Comparison of ENCODE assay signal across 22 mouse cellular contexts in the genomic region with DNA sequence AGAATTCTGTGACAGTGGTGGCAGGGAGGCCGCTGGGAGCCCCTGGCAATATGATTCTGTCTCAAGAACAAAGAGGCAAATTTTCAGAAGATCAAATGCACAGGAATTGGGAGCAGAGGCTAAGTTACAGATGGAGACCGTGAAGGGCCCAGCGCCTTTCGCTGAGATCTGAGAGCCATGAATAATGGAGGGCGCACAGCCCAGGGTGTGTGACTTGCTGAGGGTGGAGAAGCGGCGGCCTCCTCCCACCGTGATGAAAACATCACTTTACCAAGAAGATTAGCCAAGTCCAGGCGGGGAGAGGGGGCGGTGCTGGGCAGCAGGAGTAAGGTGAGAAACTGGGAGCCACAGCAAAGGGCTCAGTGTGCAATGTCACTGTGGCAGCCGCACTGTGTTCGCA.
A peak's percentile ranks its signal among the peaks of the same experiment; 100 is the strongest.
DNase-seq lines count a peak whose midpoint lies in the region; ATAC-seq and TF ChIP-seq lines count a peak whose summit lies in the region.
"Had no signal": no experiment of that assay in that cellular context is flagged by ENCODE, and none has a peak within 500 bp of the region (broad histone marks: within the 10 kb centered on the region; RNA-seq: fewer than 3 reads in every experiment).

No protein-coding gene starts in this region.

- no peaks in the 10 kb centered on the region for H3K36me3 ChIP-seq in midbrain, embryonic 10.5 days
- no peaks in the 10 kb centered on the region for H3K36me3 ChIP-seq in midbrain, embryonic 15.5 days (replicated peaks)
- no peaks in the 10 kb centered on the region for H3K36me3 ChIP-seq in ES-Bruce4 (ENCODE audit: control insufficient read depth, insufficient read depth, low read length, poor library complexity, severe bottlenecking)
- H3K36me3 ChIP-seq in midbrain, embryonic 16.5 days (ENCODE audit: control insufficient read depth, insufficient read depth, low read length): no peaks in the 10 kb centered on the region
- H3K36me3 ChIP-seq: embryonic facial prominence, embryonic 15.5 days; forebrain, embryonic 10.5 days; heart, embryonic 10.5 days; hindbrain, embryonic 12.5 days had no signal

- peaks cover 73% of the 10 kb centered on the region for H3K27me3 ChIP-seq in midbrain, embryonic 10.5 days (ENCODE audit: low read depth, poor library complexity, severe bottlenecking)
- no peaks in the 10 kb centered on the region for H3K27me3 ChIP-seq in midbrain, embryonic 15.5 days (replicated peaks)
- no peaks in the 10 kb centered on the region for H3K27me3 ChIP-seq in ES-Bruce4 (ENCODE audit: control insufficient read depth, insufficient read depth, low read length, poor library complexity, severe bottlenecking)
- no peaks in the 10 kb centered on the region for H3K27me3 ChIP-seq in midbrain, embryonic 16.5 days (ENCODE audit: control insufficient read depth, insufficient read depth, low read depth, low read length)

- H3K9me3 ChIP-seq in midbrain, embryonic 10.5 days (replicated peaks): no peaks in the 10 kb centered on the region
- H3K9me3 ChIP-seq in midbrain, embryonic 15.5 days: no peaks in the 10 kb centered on the region
- no peaks in the 10 kb centered on the region for H3K9me3 ChIP-seq in ES-Bruce4 (replicated peaks; ENCODE audit: control insufficient read depth, insufficient read depth, low read length, poor library complexity, severe bottlenecking)
- H3K9me3 ChIP-seq in midbrain, embryonic 16.5 days (replicated peaks; ENCODE audit: control insufficient read depth, low read length, poor library complexity, severe bottlenecking): no peaks in the 10 kb centered on the region
- H3K9me3 ChIP-seq: embryonic facial prominence, embryonic 15.5 days; forebrain, embryonic 10.5 days; heart, embryonic 10.5 days; hindbrain, embryonic 12.5 days had no signal

- DNase-seq in midbrain, embryonic 10.5 days (ENCODE audit: low spot score): no peak
- peak; percentile 50 for DNase-seq in brain, embryonic 14.5 days (ENCODE audit: low read depth)
- DNase-seq in layer of hippocampus, adult 18-20 months (ENCODE audit: low spot score in 2 of 2): no peak
- no peak for DNase-seq in natural killer cell, adult 2 months (ENCODE audit: low spot score in 2 of 2)
- DNase-seq: adrenal gland, postnatal 10 days; cerebellum, adult 18-20 months; cerebellum, adult 9-11 months; cerebellum, postnatal 36 days; gastrocnemius, postnatal 10 days; heart, adult 18-20 months; heart, postnatal 10 days; heart, postnatal 4 days had no signal

- TF ChIP-seq POLR2A in ES-Bruce4 (IDR thresholded peaks at IDR 0.05; ENCODE audit: insufficient read depth, low read length): no peak
- TF ChIP-seq POLR2A in brain, embryonic 14.5 days (IDR thresholded peaks at IDR 0.05; ENCODE audit: borderline replicate concordance, extremely low read depth, insufficient read depth, insufficient read length, poor library complexity, severe bottlenecking): no peak

- no peak for TF ChIP-seq EP300 in ES-Bruce4 (IDR thresholded peaks at IDR 0.05; ENCODE audit: insufficient read depth, low read depth, low read length)

- H3K27ac ChIP-seq in midbrain, embryonic 10.5 days (replicated peaks): peak overlapping the region; percentile 42
- H3K27ac ChIP-seq in midbrain, embryonic 15.5 days: no peak overlapping the region
- no peak overlapping the region for H3K27ac ChIP-seq in ES-Bruce4 (ENCODE audit: insufficient read depth, low read length)
- H3K27ac ChIP-seq in midbrain, embryonic 16.5 days (ENCODE audit: low read length): no peak overlapping the region
- H3K27ac ChIP-seq: embryonic facial prominence, embryonic 15.5 days; forebrain, embryonic 10.5 days; heart, embryonic 10.5 days; hindbrain, embryonic 12.5 days had no signal

- 40% methylated on average over 12 of the region's 12 CpGs for WGBS in midbrain, embryonic 10.5 days
- 21% methylated on average over 12 of the region's 12 CpGs for WGBS in midbrain, embryonic 15.5 days
- 26% methylated on average over 12 of the region's 12 CpGs for whole genome bisulfite sequencing in midbrain, embryonic 16.5 days

- no peak overlapping the region; the same call in 1 of the 2 replicates for H3K9ac ChIP-seq in midbrain, embryonic 15.5 days
- no peak overlapping the region for H3K9ac ChIP-seq in ES-Bruce4 (ENCODE audit: low read depth, poor library complexity, severe bottlenecking)
- H3K9ac ChIP-seq in midbrain, embryonic 16.5 days (ENCODE audit: low read depth, low read length): 0 out of 2 replicates have a peak overlapping the region, but pooled peaks have one; percentile 15
- H3K9ac ChIP-seq: embryonic facial prominence, embryonic 15.5 days; hindbrain, embryonic 12.5 days had no signal

- peaks cover 48% of the 10 kb centered on the region for H3K4me1 ChIP-seq in midbrain, embryonic 10.5 days
- H3K4me1 ChIP-seq in midbrain, embryonic 15.5 days: peaks cover 32% of the 10 kb centered on the region
- no peaks in the 10 kb centered on the region for H3K4me1 ChIP-seq in ES-Bruce4 (ENCODE audit: control insufficient read depth, insufficient read depth, low read length)
- peaks cover 23% of the 10 kb centered on the region for H3K4me1 ChIP-seq in midbrain, embryonic 16.5 days (ENCODE audit: control insufficient read depth, insufficient read depth, low read length)
- H3K4me1 ChIP-seq: embryonic facial prominence, embryonic 15.5 days; heart, embryonic 10.5 days had no signal

- no peak overlapping the region for H3K4me2 ChIP-seq in midbrain, embryonic 15.5 days
- H3K4me2 ChIP-seq in midbrain, embryonic 16.5 days (ENCODE audit: low read length): no peak overlapping the region
- H3K4me2 ChIP-seq: embryonic facial prominence, embryonic 15.5 days; hindbrain, embryonic 12.5 days had no signal

- no peak for ATAC-seq in midbrain, embryonic 15.5 days (replicated peaks)
- no peak for ATAC-seq in midbrain, embryonic 16.5 days
- ATAC-seq: forebrain, embryonic 14.5 days; hindbrain, embryonic 16.5 days had no signal

- no peak for TF ChIP-seq CTCF in ES-Bruce4 (IDR thresholded peaks at IDR 0.05; ENCODE audit: low read depth, low read length)
- no peak for TF ChIP-seq CTCF in brain, embryonic 14.5 days (IDR thresholded peaks at IDR 0.05; ENCODE audit: borderline replicate concordance, extremely low read depth, insufficient read depth, insufficient read length)

- no peak overlapping the region for H3K4me3 ChIP-seq in midbrain, embryonic 10.5 days
- no peak overlapping the region for H3K4me3 ChIP-seq in midbrain, embryonic 15.5 days
- peak overlapping the region; percentile 42 for H3K4me3 ChIP-seq in ES-Bruce4 (ENCODE audit: low read depth, low read length)
- H3K4me3 ChIP-seq in midbrain, embryonic 16.5 days (ENCODE audit: low read depth, low read length): no peak overlapping the region
- H3K4me3 ChIP-seq: embryonic facial prominence, embryonic 15.5 days; erythroblast, embryonic 14.5 days; forebrain, embryonic 10.5 days; heart, embryonic 10.5 days; hindbrain, embryonic 12.5 days had no signal
